Mouse (Mus musculus) stomach, postnatal 0 days (tissue): ENCODE measurements around the gene Ssbp3.

Source experiments
- CTCF ChIP-seq: IDR thresholded peaks from 2 replicates; pipeline ENCODE4 v1.5.1; 2016; ENCODE audit warnings: antibody characterized with exemption, low read depth, mild to moderate bottlenecking, moderate library complexity
- EP300 ChIP-seq: optimal IDR thresholded peaks from 2 replicates; pipeline ENCODE3; 2016; ENCODE audit warnings: antibody characterized with exemption

GRCm38 (mm10) chr4:106951455-106951854 is 41.0 kb downstream of the Ssbp3 start:
- TF ChIP-seq CTCF (peak; percentile 54), EP300 (no peak)
